Mouse (Mus musculus): Measurements from ENCODE around the gene Ptpa.

DNA sequence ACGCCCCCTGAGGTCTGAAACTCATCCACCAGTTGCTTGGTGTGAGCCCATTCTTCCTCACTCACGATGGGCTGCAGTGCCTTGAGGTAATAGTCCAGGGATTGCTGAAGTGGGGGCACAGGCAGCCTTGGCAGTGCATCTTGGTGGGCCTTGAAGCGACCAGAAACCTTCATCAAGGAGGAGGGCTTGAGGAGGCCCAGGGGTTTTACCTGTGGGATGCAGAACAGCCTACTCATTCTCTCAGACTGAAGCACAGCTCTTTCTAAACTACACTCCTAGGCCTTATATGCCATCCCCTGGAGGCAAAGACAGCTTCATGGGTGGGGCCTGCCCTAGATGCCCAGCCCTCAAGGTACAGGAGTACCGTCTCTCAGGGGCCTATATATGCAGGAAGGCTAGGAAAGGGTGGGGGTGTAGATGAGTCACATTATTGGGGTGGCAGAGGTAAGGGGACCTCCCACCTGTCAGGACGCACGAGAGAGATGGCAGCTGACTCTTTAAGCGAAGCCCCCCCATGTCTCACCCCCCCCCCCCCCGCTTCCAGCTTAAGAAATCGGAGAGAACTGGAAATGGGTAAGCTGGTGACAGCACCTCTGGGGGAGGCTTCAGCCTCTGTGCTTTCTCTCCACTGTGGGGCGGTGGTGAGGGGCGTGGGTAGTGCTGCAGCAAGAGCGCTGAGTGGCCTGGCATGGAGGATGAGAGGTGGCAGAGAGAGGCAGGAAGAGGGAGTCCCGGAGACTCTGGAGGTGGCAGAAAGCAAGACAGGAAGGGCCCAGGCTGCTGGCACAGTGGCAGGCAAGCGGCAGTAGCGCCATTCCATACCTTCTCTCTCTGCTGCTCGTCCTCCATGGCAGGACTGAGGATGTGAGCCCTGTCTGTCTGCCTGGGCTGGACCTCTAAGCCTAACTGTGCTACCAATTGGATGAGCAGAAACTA is 2.5 kb upstream of the Ptpa start:
- no peak for TF ChIP-seq CTCF (IDR thresholded peaks at IDR 0.05; ENCODE audit: borderline replicate concordance, extremely low read depth, insufficient read depth, insufficient read length)
- TF ChIP-seq POLR2A (IDR thresholded peaks at IDR 0.05; ENCODE audit: borderline replicate concordance, extremely low read depth, insufficient read depth, insufficient read length, poor library complexity, severe bottlenecking): no peak
